Mouse (Mus musculus): ENCODE results near the gene Capn5. TPM values are rescaled to one million over a fixed set of nuclear protein-coding genes. Genes with fewer than 3 reads are reported as not detected.

Gene Capn5
- polyA plus RNA-seq, 1 experiment = 15.6 TPM

- Histone ChIP-seq H3K4me3 (ENCODE audit: low read depth, low read length) (no peak overlapping the region), H3K4me1 (ENCODE audit: control insufficient read depth, insufficient read depth, insufficient read length, low read length) (peaks cover 48% of the 10 kb centered on the region), H3K27me3 (ENCODE audit: control insufficient read depth, insufficient read depth, low read length) (no peaks in the 10 kb centered on the region), H3K27ac (ENCODE audit: insufficient read depth, low read depth, low read length) (peak overlapping the region; percentile 99), H3K36me3 (ENCODE audit: control insufficient read depth, insufficient read depth, low read length) (peaks cover 2% of the 10 kb centered on the region)
- no peak for TF ChIP-seq CTCF (IDR thresholded peaks at IDR 0.05; ENCODE audit: extremely low read depth, insufficient read length, insufficient replicate concordance, low read depth, low read length)
- TF ChIP-seq POLR2A (IDR thresholded peaks at IDR 0.05; ENCODE audit: low read depth, low read length) = no peak
- 43% methylated on average over 5 of the region's 5 CpGs for WGBS
Measured at GRCm38 (mm10) chr7:98103942-98104292, 74.2 kb downstream of the Capn5 start.

- TF ChIP-seq CTCF (IDR thresholded peaks at IDR 0.05; ENCODE audit: extremely low read depth, insufficient read length, insufficient replicate concordance, low read depth, low read length) (peak; percentile 61; the same call in 1 of the 2 replicates), POLR2A (IDR thresholded peaks at IDR 0.05; ENCODE audit: low read depth, low read length) (no peak)
- Histone ChIP-seq H3K27ac (ENCODE audit: insufficient read depth, low read depth, low read length) (peak overlapping the region; percentile 99), H3K27me3 (ENCODE audit: control insufficient read depth, insufficient read depth, low read length) (no peaks in the 10 kb centered on the region), H3K4me1 (ENCODE audit: control insufficient read depth, insufficient read depth, insufficient read length, low read length) (peaks cover 44% of the 10 kb centered on the region), H3K4me3 (ENCODE audit: low read depth, low read length) (peak overlapping the region; percentile 56), H3K36me3 (ENCODE audit: control insufficient read depth, insufficient read depth, low read length) (peaks cover 4% of the 10 kb centered on the region)
- WGBS = 7% methylated on average over 25 of the region's 26 CpGs
Measured at GRCm38 (mm10) chr7:98103002-98103941, 74.8 kb downstream of the Capn5 start.

DNA sequence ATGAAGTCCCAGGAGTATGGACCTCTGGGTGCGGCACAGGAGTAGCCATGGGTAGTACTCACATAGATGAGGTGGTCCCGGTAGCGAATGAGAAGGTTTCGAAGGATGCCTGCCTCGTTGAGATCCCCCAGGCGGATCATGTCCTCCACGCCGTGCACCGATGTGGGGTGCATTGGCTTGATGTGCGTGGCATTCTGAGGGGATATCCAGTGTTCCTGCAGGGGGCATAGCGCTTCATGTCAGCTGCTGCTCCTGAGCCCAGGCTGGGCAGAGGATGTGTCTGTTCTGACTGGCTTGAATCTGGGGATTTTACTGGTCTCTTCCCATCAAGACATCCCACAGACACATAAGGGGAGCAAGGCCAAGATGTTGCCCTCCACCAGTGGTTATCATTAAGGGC lies 75.6 kb downstream of the Capn5 start:
- H3K4me3 ChIP-seq (ENCODE audit: low read depth, low read length) = no peak overlapping the region
- TF ChIP-seq POLR2A (IDR thresholded peaks at IDR 0.05; ENCODE audit: low read depth, low read length) (no peak), CTCF (IDR thresholded peaks at IDR 0.05; ENCODE audit: extremely low read depth, insufficient read length, insufficient replicate concordance, low read depth, low read length) (no peak)
- 95% methylated on average over 11 of the region's 11 CpGs for WGBS
- H3K36me3 ChIP-seq (ENCODE audit: control insufficient read depth, insufficient read depth, low read length) = peaks cover 9% of the 10 kb centered on the region
- peaks cover 38% of the 10 kb centered on the region for H3K4me1 ChIP-seq (ENCODE audit: control insufficient read depth, insufficient read depth, insufficient read length, low read length)
- H3K27me3 ChIP-seq (ENCODE audit: control insufficient read depth, insufficient read depth, low read length) = no peaks in the 10 kb centered on the region
- peak overlapping the region; percentile 69; the same call in 1 of the 2 replicates for H3K27ac ChIP-seq (ENCODE audit: insufficient read depth, low read depth, low read length)

DNA sequence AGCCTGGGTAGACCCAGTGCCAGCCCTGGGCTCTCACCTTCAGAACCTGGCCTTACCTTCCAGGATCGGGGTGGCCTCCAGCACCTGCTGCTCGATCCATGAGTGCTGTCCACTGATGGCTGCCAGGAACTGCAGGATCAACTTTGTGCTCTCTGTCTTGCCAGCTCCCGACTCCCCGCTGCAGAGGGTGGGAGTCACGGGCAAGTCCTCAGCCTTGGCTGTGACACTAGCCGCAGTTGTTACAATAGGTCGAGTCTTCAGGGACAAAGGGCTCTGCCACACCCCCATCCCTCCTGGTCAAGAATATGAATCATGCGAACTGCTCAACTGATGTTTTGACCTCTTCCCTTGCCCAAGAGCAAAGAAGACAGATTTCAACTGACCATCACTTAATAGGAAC lies 80.5 kb downstream of the Capn5 start:
- no peaks in the 10 kb centered on the region for H3K27me3 ChIP-seq (ENCODE audit: control insufficient read depth, insufficient read depth, low read length)
- TF ChIP-seq POLR2A (IDR thresholded peaks at IDR 0.05; ENCODE audit: low read depth, low read length) (no peak), CTCF (IDR thresholded peaks at IDR 0.05; ENCODE audit: extremely low read depth, insufficient read length, insufficient replicate concordance, low read depth, low read length) (no peak)
- H3K4me1 ChIP-seq (ENCODE audit: control insufficient read depth, insufficient read depth, insufficient read length, low read length) = no peaks in the 10 kb centered on the region
- peaks cover 32% of the 10 kb centered on the region for H3K36me3 ChIP-seq (ENCODE audit: control insufficient read depth, insufficient read depth, low read length)
- WGBS = 90% methylated on average over 8 of the region's 8 CpGs
- H3K27ac ChIP-seq (ENCODE audit: insufficient read depth, low read depth, low read length) = no peak overlapping the region
- H3K4me3 ChIP-seq (ENCODE audit: low read depth, low read length) = no peak overlapping the region

GRCm38 (mm10) chr7:98095852-98096251 lies 82.2 kb downstream of the Capn5 start:
- TF ChIP-seq CTCF (IDR thresholded peaks at IDR 0.05; ENCODE audit: extremely low read depth, insufficient read length, insufficient replicate concordance, low read depth, low read length) (no peak), POLR2A (IDR thresholded peaks at IDR 0.05; ENCODE audit: low read depth, low read length) (no peak)
- WGBS = 96% methylated on average over 4 of the region's 4 CpGs

GRCm38 (mm10) chr7:98086346-98086745 lies 91.7 kb downstream of the Capn5 start:
- Histone ChIP-seq H3K4me1 (ENCODE audit: control insufficient read depth, insufficient read depth, insufficient read length, low read length) (no peaks in the 10 kb centered on the region), H3K27ac (ENCODE audit: insufficient read depth, low read depth, low read length) (no peak overlapping the region), H3K4me3 (ENCODE audit: low read depth, low read length) (no peak overlapping the region), H3K36me3 (ENCODE audit: control insufficient read depth, insufficient read depth, low read length) (peaks cover 23% of the 10 kb centered on the region), H3K27me3 (ENCODE audit: control insufficient read depth, insufficient read depth, low read length) (no peaks in the 10 kb centered on the region)
- WGBS = 47% methylated on average over 2 of the region's 2 CpGs
- TF ChIP-seq CTCF (IDR thresholded peaks at IDR 0.05; ENCODE audit: extremely low read depth, insufficient read length, insufficient replicate concordance, low read depth, low read length) (no peak), POLR2A (IDR thresholded peaks at IDR 0.05; ENCODE audit: low read depth, low read length) (no peak)

More at GRCm38 (mm10) chr7:98095852-98096251, 82.2 kb downstream of the Capn5 start:
- no peaks in the 10 kb centered on the region for H3K4me1 ChIP-seq (ENCODE audit: control insufficient read depth, insufficient read depth, insufficient read length, low read length)
- H3K36me3 ChIP-seq (ENCODE audit: control insufficient read depth, insufficient read depth, low read length) = peaks cover 43% of the 10 kb centered on the region
- H3K27ac ChIP-seq (ENCODE audit: insufficient read depth, low read depth, low read length) = no peak overlapping the region
- H3K27me3 ChIP-seq (ENCODE audit: control insufficient read depth, insufficient read depth, low read length) = no peaks in the 10 kb centered on the region
- H3K4me3 ChIP-seq (ENCODE audit: low read depth, low read length) = no peak overlapping the region

- Histone ChIP-seq H3K27ac (ENCODE audit: insufficient read depth, low read depth, low read length) (no peak overlapping the region), H3K36me3 (ENCODE audit: control insufficient read depth, insufficient read depth, low read length) (peaks cover 21% of the 10 kb centered on the region), H3K27me3 (ENCODE audit: control insufficient read depth, insufficient read depth, low read length) (no peaks in the 10 kb centered on the region), H3K4me1 (ENCODE audit: control insufficient read depth, insufficient read depth, insufficient read length, low read length) (no peaks in the 10 kb centered on the region), H3K4me3 (ENCODE audit: low read depth, low read length) (peak overlapping the region; percentile 31)
- TF ChIP-seq CTCF (IDR thresholded peaks at IDR 0.05; ENCODE audit: extremely low read depth, insufficient read length, insufficient replicate concordance, low read depth, low read length) (no peak), POLR2A (IDR thresholded peaks at IDR 0.05; ENCODE audit: low read depth, low read length) (no peak)
- 77% methylated on average over 7 of the region's 7 CpGs for WGBS
Measured at GRCm38 (mm10) chr7:98085314-98085713, 92.8 kb downstream of the Capn5 start.

All from small intestine, adult 2 months (tissue).